ENCODE assay signal across 8 mouse cellular contexts in genomic region chr4:120925386-120925785, GRCm38 (mm10). TPM values are rescaled to one million over a fixed set of nuclear protein-coding genes. Genes with fewer than 3 reads are reported as not detected.
A peak's percentile ranks its signal among the peaks of the same experiment; 100 is the strongest.
DNase-seq lines count a peak whose midpoint lies in the region; ATAC-seq and TF ChIP-seq lines count a peak whose summit lies in the region.

No protein-coding gene starts in this region.

- no peaks in the 10 kb centered on the region for H3K4me1 ChIP-seq in cerebellum, adult 2 months (ENCODE audit: control insufficient read depth, insufficient read depth, low read length)
- H3K4me1 ChIP-seq in kidney, adult 2 months (ENCODE audit: control insufficient read depth, insufficient read depth, low read length) = peaks cover 5% of the 10 kb centered on the region; the same call in 1 of the 2 replicates
- 0 out of 2 replicates have a peak, but pooled peaks cover 4% of the 10 kb centered on the region for H3K4me1 ChIP-seq in lung, embryonic 15.5 days
- no peaks in the 10 kb centered on the region for H3K4me1 ChIP-seq in olfactory bulb, adult 2 months (ENCODE audit: control insufficient read depth, insufficient read depth, low read length)

- H3K27me3 ChIP-seq in cerebellum, adult 2 months (ENCODE audit: control insufficient read depth, insufficient read depth, low read length) = no peaks in the 10 kb centered on the region
- H3K27me3 ChIP-seq in kidney, adult 2 months (replicated peaks; ENCODE audit: control insufficient read depth, insufficient read depth, low read length) = no peaks in the 10 kb centered on the region
- H3K27me3 ChIP-seq in lung, embryonic 15.5 days = no peaks in the 10 kb centered on the region

- H3K9ac ChIP-seq in lung, embryonic 15.5 days = peak overlapping the region; percentile 72; the same call in 1 of the 2 replicates

- TF ChIP-seq CTCF in cerebellum, adult 2 months (IDR thresholded peaks at IDR 0.05; ENCODE audit: borderline replicate concordance, insufficient read depth, low read depth, low read length) = peak; percentile 27; the same call in 1 of the 2 replicates
- peak; percentile 35 for TF ChIP-seq CTCF in kidney, adult 2 months (conservative IDR thresholded peaks at IDR 0.05; ENCODE audit: insufficient read depth, insufficient read length, low read depth, low read length)
- no peak for TF ChIP-seq CTCF in olfactory bulb, adult 2 months (IDR thresholded peaks at IDR 0.05; ENCODE audit: insufficient read depth, low read depth, low read length)

- H3K36me3 ChIP-seq in kidney, adult 2 months (ENCODE audit: control insufficient read depth, insufficient read depth, low read length) = no peaks in the 10 kb centered on the region; the same call in 1 of the 2 replicates
- peaks cover 25% of the 10 kb centered on the region for H3K36me3 ChIP-seq in lung, embryonic 15.5 days

- peak overlapping the region; percentile 89 for H3K4me3 ChIP-seq in cerebellum, adult 2 months (replicated peaks; ENCODE audit: insufficient read depth, low read depth, low read length)
- peak overlapping the region; percentile 81 for H3K4me3 ChIP-seq in kidney, adult 2 months (ENCODE audit: insufficient read depth, low read depth, low read length)
- peak overlapping the region; percentile 70 for H3K4me3 ChIP-seq in lung, embryonic 15.5 days
- 0 out of 2 replicates have a peak overlapping the region, but pooled peaks have one; percentile 62 for H3K4me3 ChIP-seq in olfactory bulb, adult 2 months (ENCODE audit: insufficient read depth, low read depth, low read length)

- 0 out of 2 replicates have a peak, but pooled peaks have one; percentile 47 for ATAC-seq in lung, embryonic 15.5 days (ENCODE audit: borderline replicate concordance, extremely low read depth, low FRiP score, low TSS enrichment)

- peak; percentile 80 for DNase-seq in 3T3-L1 (ENCODE audit: low read depth, low spot score)
- DNase-seq in CD4-positive helper T cell, adult 2 months (ENCODE audit: low read depth, low spot score) = peak; percentile 69
- peak; percentile 32 to 58 for DNase-seq in cerebellum, adult 2 months
- DNase-seq in gastrocnemius, postnatal 25 days = peak; percentile 13
- DNase-seq in kidney, adult 2 months = peak; percentile 80
- DNase-seq in urinary bladder, adult 18-20 months (ENCODE audit: low spot score in 2 of 2) = no peak

- H3K4me2 ChIP-seq in lung, embryonic 15.5 days = peak overlapping the region; percentile 64

- H3K9me3 ChIP-seq in lung, embryonic 15.5 days = no peaks in the 10 kb centered on the region

- no peak overlapping the region for H3K27ac ChIP-seq in cerebellum, adult 2 months (ENCODE audit: insufficient read depth, low read length)
- peak overlapping the region; percentile 46 for H3K27ac ChIP-seq in kidney, adult 2 months (ENCODE audit: insufficient read depth, low read depth, low read length)
- H3K27ac ChIP-seq in lung, embryonic 15.5 days = peak overlapping the region; percentile 81
- peak overlapping the region; percentile 89 for H3K27ac ChIP-seq in olfactory bulb, adult 2 months (ENCODE audit: insufficient read depth, low read depth, low read length)

- 18% methylated on average over 3 of the region's 3 CpGs for WGBS in cerebellum, adult 2 months
- 9% methylated on average over 3 of the region's 3 CpGs for WGBS in kidney, adult 2 months
- 15% methylated on average over 3 of the region's 3 CpGs for WGBS in lung, embryonic 15.5 days
- WGBS in olfactory bulb, adult 2 months = 11% methylated on average over 3 of the region's 3 CpGs

- no peak for TF ChIP-seq POLR2A in cerebellum, adult 2 months (IDR thresholded peaks at IDR 0.05; ENCODE audit: borderline replicate concordance, insufficient read depth, low read length)
- no peak for TF ChIP-seq POLR2A in kidney, adult 2 months (IDR thresholded peaks at IDR 0.05; ENCODE audit: low read depth, low read length)
- TF ChIP-seq POLR2A in olfactory bulb, adult 2 months (IDR thresholded peaks at IDR 0.05; ENCODE audit: insufficient read depth, low read depth, low read length) = no peak

RNA-seq across cellular contexts. Expression of gene Exo5, which starts 0.6 kb away (rescaled TPM):
- 9.4 and 10.1 TPM in 2 replicates for polyA plus RNA-seq in cerebellum, adult 2 months (2012; rRNA removed)
- total RNA-seq in gastrocnemius, postnatal 25 days (2021) = 1 to 10 TPM; 1.5 to 2.2 TPM
- polyA plus RNA-seq in kidney, adult 2 months (2012; rRNA removed) = 3.4 and 4.1 TPM in 2 replicates
- polyA plus RNA-seq in lung, embryonic 15.5 days (2015; fragmentation: Nextera tagmentation; extraction: Ambion mirVana) = 27.6 and 27.9 TPM in 2 replicates
- polyA plus RNA-seq in olfactory bulb, adult 2 months (2012; ENCODE audit: insufficient read depth, insufficient read length, low replicate concordance, missing spikeins) = not detected in 2 replicates

RNA-seq across cellular contexts. Expression of gene Zfp69, which starts 26.1 kb away (rescaled TPM):
- polyA plus RNA-seq in cerebellum, adult 2 months (2012; rRNA removed) = 1.9 and 3.1 TPM in 2 replicates
- total RNA-seq in gastrocnemius, postnatal 25 days (2021) = under 1 TPM; 0.38 to 0.48 TPM
- 1.3 and 1.4 TPM in 2 replicates for polyA plus RNA-seq in kidney, adult 2 months (2012; rRNA removed)
- polyA plus RNA-seq in lung, embryonic 15.5 days (2015; fragmentation: Nextera tagmentation; extraction: Ambion mirVana) = 9.0 and 10.0 TPM in 2 replicates
- not detected in 2 replicates for polyA plus RNA-seq in olfactory bulb, adult 2 months (2012; ENCODE audit: insufficient read depth, insufficient read length, low replicate concordance, missing spikeins)

Comparison
In these comparisons a context has a peak if more than half of its experiments do, and no peak if none do; other contexts are left out.
1. DNase-seq: peak in 3T3-L1 (single experiment), CD4-positive helper T cell, adult 2 months (single experiment), cerebellum, adult 2 months (2 of 2), gastrocnemius, postnatal 25 days (single experiment) and kidney, adult 2 months (single experiment); none in urinary bladder, adult 18-20 months (0 of 2).
2. Peak in every context shown above with its lines, with median percentiles within 50 percentile points of each other: H3K4me3 ChIP-seq.